Mouse (Mus musculus) cerebellum, postnatal 4 days (tissue): ENCODE measurements around the gene Tppp.
"Not testable (repeated sequence)": the region's sequence is repeated elsewhere in the genome, so short reads cannot be mapped to it uniquely, and the experiment has no call there.

Source experiments
- DNase-seq, 2 experiments: peaks; one replicate each; pipeline ENCODE4 v3.0.0; 2022; ENCODE audit warnings: low spot score in 2 of 2, mixed read lengths in 1 of 2

Gene Tppp

DNA sequence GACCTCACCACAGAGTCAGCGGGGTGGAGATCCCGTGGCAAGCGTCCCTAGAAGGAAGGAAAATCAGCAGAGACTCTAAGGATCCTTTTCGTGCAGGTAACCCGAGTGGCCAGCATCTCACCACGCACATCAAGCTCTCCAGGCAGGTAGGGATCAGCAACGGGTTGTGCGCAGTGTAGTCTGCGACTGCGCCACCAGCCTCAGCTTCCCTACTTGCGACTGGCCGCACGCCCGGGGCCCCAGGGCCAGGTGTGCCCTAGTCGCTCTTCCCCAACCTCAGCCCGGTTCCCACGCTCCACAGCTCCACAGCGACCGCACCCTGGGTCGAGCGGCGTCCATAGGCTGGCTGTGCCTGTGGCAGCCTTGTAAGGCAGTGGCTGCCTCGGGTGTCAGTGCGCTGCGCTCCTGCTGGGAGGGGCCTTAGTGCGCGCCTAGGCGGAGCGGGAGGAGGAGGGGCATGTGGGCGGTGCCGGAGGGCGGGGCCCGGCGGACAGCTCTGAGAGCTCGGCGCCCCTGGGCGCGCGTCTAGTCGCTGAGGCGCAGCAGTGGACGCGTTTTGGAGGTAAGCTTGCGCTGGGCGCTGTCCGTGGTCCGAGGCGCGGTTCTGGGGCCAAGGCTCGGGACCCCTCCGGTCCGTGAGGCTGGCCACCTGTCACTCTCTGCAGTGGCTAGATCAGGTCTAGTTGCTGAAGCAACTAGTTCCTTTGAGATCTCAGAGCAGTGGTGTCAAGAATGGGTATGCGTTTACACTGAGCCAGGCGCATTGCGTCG lies at the start of gene Tppp:
Tppp (plus strand) TSS at position 460 of the 771 bp plus-strand sequence.
- peak; percentile 74 to 79 for DNase-seq

DNA sequence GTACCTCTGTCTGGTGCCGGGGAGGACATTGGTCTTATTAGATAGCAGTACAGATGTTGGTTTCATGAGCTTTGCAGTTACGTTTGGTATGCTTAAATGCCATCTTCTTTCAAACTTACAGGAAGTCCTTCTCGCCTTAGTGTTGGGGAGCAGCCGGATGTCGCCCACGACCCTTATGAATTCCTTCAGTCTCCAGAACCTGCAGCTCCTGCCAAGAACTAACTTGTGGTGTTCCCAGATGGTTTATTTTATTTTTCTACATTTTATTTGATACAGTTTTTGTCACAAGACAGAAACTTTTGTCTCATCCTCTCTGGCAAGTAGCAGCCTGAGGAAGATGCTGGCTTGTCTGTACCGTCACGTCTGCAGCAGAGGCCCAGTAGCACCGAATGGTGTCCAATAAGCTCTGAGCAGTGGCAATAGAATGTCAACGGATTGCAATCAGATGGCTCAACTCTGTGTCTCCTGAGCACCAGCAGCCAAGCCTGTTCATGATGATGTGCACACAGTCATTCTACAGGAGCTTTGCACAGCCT lies 49.0 kb upstream of the Tppp start:
- no peak for DNase-seq

DNA sequence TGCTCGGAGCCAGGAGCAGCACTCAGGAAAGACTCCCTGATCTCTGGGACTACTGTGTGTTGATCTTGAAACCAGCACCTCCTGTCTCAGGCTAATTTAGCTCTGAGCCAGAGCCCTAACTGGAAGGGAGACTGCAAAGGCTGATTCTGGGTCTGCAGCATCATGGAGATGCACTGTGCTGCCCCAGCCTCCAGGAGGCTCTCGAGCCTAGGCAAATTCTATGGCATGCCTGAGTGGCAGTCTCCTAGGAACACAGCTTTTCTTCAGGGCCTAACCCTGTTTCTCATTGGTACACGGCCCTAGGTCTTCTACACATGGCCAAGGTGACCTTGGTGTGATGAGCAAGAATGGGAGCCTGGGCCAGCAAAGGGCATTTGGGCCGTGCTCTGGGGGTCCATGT lies 48.0 kb upstream of the Tppp start:
- DNase-seq: no peak

DNA sequence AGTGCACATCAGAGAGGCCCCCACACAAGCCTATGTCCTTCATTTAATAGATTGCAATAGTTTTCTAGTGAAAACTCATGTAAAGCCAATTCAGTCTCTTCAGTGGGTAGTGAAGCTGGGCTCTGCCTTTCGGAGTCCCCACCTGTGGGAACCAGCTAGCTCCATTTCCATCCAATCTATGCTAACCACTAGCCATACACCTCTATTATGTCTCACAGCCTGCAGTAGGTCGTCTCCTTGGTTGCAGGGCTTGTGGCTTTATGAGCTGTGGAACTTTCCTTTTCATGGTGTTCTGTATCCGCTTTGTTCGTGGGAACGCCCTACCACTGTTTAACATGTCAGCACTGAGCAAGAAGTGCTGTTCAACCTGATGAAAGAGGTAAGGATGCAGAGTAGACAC lies 45.7 kb upstream of the Tppp start, which contains the start of gene Zdhhc11:
Zdhhc11 (plus strand) TSS at position 301 of the 400 bp plus-strand sequence.
- no peak for DNase-seq

DNA sequence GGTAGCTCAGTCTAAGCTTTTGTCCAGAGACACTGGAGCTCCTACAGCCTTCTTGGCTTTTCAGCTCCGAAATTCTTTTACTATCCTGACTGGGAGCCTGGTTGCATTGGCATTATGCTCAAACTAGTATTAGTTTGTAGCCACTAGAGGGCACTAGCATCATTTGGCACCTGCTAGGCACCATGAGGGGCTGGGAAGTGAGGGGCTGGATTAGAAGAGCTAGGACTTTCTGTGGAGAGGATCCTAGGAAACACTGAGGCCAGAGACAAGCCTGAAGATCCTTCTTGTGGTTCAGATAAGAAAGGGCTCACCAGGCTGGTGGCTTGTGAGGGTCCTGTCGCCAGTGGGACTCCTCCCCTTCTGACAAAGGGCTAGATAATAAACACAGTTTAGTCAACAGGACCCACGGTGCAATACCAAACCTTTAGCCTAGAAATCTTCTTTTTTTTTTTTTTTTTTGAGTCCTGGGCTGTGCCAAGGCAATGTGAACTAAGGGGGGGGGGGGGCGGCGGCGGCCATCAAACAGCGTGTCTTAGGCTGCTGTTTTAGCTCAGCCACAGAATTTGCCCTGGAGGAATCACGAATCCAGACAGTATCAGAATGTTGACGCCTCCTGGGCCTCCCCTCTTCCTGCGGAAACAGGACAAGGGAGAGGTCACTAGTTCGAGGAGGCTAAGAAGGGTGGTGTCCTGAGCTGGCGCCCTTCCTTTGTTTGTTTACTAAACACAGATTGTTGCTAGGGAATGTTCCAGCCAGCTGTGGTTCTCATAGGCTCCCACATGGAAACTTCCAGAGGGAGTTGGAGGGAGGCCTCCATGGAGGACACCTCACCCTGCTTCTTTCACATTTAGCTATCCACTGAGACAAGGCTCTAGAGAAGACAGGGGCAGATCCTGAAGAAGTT lies 38.4 kb upstream of the Tppp start:
- peak in 1 of 2 experiments; percentile 63 for DNase-seq

DNA sequence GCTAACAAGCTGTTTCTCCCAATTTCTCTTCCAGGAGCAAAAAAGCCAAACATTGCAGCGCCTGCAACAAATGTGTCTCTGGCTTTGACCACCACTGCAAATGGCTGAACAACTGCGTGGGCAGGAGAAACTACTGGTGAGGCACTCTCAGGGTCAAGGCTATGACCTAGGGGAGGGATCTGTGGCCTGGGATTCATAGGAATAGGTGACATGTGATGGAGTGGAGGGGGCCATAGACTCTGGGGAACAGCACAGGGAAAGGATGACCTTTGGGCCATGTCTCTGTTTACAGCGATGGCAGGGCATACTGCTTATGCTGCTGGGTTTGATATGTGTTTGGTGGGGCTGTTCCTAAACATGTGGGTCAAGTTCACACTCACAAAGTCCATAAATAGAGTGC lies 34.7 kb upstream of the Tppp start:
- no peak for DNase-seq

DNA sequence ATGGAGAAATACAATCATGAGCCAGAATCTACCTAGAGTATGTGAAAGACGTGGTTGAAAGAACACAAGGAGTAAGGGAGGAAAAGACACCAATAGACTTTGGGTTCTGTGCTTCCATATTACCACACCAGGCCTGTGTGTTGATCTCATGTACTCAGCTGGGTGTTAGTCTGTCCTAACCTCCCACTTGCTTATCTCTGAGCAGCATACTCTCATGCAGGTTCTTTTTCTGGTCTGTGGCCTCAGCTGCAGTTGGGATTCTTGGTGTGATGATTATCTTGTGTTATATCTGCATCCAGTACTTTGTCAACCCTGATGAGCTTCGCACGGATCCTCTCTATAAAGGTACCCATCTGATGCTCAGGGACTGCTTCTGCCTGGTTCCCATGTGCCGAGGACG lies 32.3 kb upstream of the Tppp start:
- DNase-seq: no peak

DNA sequence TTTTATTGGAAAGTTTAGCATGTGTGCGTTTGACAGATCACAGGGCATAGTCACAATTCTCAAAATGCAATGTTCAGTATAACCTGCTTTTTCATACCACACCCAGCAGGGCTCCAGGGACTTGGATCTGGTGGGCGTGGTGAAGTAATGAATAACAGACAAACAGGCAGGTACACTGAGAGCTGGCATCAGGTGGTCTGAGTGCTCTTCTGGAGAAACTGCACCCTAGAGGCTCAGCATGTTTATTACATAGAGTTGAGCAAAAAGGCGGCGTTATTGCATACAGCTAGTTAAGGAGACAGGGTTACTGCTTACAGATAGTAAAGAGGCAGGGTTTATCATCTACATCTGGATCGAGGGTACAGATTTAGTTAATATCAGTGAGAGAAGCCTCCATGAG lies 18.9 kb upstream of the Tppp start:
- DNase-seq: no peak

DNA sequence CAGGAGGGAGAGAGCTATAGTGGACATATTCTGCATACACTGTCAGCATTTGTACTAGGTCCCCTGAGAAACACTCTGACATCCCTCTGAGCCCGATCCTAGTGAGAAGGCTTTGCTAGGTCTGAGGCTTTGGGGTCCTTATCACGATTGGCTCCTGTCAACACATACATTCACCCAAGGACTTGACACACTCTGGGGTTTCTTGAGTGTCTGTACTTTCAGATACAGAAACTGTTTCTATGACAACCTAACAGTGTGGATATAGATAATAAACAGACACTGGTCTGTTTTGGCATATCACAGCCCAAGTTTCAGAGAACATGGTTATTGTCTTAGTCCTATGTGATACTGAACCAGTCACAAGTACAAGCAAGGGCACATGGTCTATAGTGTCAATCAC lies 18.4 kb upstream of the Tppp start:
- DNase-seq: no peak

DNA sequence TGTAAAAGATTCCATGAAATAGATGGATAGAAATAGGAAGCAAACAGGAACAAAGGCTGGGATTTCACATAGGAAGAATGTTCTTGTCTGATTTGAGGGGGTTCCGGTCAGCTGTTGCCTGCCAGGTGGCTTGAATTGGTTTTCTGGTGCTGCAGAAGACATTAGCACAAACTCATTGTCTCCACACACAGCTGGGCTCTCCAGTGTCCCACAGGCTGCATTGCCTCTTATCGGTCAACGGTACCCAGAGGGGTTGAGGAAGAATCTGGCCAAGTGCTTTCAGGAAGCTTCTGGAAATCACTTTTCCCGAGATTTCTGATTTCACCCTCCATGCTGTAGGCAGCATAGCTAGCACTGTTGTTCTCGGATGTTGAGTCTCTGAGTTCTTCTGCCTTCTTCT lies 17.9 kb upstream of the Tppp start:
- no peak for DNase-seq

DNA sequence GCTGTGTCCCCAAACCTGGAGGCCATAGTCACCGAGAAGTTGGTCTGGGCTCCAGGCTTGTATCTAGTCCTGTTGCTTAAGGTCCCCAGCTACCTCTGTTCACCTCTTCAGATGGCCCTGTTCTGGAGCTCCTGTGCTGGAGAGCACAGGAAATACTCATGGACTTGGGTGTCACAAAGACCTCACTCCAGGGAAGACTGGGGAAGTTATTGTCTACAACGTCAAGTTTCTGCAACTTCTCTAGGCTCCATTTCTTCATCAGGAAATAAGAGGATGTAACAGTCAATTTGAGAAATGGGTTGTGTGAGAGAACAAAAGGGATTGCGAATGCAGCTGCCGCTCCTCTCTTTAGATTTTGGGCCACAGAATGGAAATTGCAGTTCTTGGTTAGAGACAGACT lies 12.8 kb upstream of the Tppp start:
- no peak for DNase-seq

DNA sequence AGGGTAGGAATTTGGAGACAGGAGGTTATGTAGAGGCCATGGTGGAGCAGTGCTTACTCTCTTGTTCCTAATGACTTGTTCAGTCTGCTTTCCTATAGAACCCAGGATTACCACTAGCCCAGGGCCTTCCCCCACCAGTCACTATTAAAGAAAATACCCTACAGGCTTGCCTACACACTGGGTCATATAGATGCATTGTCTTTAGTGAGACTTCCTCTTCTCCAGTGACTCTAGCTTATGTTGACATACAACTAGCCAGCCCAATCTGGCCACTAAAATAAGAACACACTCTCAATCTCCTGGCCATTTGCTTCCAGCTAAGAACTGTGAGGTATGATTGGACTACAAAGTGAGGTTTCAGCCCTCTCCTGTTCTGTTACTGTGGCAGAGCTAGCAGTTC lies 8.7 kb upstream of the Tppp start:
- no peak for DNase-seq

DNA sequence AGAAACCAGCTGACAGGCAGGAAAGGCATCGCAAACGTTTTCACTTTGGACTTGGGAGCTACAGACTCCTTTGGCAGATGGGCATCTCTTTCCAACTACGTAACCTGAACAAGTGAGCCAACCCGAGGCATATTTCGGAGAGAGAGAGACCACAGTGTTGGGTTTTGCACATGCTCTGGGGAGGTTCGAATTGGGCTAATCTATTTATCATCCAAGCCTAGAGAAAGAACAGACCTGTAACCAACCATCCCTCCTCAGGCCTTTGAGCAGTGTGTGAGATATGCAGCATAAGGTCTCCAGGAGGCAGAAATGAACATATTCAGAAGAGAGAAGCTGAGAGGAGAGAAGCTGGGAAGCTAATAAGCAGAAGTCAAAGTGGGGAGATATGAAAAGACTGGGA lies 8.2 kb upstream of the Tppp start:
- DNase-seq: no peak

DNA sequence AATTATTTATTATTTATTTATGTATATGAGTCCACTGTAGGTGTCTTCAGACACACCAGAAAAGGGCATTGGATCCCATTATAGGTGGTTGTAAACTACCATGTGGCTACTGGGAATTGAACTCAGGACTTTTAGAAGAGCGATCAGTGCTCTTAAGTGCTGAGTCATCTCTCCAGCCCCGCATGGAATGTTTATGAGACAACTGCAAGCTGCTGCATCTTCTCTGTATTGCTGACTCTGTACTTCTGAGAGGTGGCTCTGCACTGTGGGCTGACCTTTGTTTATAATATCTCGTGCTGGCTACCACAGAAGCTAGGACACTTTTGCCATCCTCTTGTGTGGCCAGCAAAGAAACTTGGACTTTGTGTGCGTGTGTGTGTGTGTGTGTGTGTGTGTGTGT lies 7.7 kb upstream of the Tppp start:
- DNase-seq: no peak

DNA sequence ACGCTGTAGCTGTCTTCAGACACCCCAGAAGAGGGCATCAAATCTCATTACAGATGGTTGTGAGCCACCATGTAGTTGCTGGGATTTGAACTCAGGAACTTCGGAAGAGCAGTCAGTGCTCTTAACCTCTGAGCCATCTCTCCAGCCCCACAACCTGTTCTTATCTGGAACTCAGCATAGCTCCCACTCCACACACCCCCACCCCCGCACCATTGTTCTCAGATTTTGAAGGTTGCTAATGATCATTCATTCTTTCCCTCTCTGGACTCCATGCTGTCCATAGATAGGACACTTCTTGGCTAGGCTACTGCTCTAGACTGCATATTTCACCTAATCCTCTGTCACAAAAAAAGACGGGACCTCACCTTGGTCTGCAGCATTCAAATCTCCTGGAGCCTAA lies 2.3 kb upstream of the Tppp start:
- DNase-seq: not testable (repeated sequence)

DNA sequence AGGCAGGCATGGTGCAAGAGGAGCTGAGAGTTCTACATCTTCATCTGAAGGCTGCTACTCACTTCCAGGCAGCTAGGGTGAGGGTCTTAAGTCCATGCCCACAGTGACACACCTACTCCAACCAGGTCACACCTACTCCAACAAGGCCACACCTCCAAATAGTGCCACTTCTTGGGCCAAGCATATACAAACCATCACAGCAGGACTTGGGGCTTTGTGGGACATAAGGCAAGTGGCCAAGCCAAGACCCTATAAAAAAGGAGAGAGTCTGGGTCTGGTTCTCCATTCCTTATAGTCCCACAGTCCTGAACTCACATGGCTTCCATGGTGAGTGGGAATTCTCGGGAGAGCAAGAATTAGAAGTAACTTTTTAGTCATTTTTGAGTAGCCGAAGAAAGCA lies 991 bp upstream of the Tppp start:
- DNase-seq: not testable (repeated sequence)

DNA sequence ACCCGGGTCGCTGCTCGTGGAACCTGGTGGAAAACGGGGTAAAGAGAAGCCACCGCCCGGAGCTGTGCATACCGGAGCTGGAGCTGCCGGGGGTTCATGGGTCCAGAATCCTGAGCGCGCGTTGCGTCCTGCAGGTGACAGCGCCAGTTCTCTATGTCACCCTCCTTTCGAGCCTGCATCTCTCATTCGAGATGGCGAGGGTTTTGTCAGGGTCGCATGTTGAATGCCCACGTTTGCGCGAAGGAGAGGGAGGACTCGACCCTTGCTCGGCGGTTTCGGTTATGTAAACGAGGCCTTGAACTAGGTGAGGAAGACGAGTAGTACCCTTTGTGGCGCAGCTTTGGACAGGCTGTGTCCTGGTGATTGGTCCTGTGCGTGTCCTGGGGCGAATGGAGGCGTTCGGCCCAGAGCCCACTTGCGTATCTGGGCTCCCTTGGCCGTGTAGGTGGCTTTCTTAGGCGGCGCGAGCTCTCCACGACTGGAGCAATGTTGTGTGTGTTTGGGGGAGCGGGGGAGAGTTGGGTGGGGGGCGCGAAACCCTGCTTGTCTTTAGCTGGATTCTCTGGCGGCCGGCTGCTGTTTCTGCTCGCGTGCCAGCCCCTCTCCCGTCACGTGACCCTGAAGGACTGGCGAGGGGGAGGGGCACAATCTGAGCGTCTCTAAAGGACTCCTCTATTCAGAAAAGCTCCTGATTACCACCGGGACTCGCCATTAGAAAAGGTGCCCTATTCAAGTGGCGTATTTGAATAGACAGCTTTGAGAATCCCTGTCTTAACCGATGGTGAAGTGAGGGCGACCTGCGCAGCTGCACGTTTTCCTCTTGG lies 796 bp downstream of the Tppp start:
- peak; percentile 62 to 72 for DNase-seq

DNA sequence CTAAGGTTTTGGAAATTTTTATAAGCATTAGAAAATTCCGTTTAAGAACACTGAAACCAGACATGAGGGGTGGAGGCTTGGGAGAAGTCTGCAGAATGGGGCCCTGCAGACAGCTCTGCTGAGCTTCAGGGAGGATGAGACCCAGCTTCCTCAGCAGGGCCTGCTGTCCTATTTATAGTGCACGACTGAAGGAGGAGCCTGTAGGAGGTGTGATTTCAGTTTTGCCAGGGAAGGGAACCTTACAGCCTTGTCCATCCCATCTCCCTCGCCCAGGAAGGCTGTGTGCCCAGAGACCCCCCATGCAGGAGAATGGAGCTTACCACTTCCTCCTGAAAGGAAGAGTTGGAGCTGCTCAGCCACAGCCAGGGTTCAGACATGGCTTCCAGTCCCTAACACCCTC lies 1.5 kb downstream of the Tppp start:
- DNase-seq: peak in 1 of 2 experiments; percentile 6

DNA sequence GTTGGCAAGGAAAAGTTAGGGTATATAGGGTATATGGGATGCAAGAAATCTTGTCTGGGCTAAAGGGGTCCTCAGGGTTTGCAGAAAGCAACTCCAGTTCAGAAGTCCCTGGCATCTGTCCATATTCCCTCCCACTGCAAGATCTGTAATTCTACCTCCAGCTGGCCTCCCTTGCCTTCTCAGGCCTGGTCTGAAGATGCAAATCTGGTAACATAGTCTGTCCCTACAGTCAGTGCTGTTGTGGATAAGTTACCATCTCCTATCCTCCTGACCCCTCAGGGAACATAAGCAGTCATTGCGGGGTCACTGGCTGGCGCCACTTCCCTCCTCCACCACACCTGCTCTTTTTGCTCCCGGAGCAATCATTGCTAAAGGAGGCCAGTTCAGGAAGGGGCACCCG lies 6.7 kb downstream of the Tppp start:
- no peak for DNase-seq

DNA sequence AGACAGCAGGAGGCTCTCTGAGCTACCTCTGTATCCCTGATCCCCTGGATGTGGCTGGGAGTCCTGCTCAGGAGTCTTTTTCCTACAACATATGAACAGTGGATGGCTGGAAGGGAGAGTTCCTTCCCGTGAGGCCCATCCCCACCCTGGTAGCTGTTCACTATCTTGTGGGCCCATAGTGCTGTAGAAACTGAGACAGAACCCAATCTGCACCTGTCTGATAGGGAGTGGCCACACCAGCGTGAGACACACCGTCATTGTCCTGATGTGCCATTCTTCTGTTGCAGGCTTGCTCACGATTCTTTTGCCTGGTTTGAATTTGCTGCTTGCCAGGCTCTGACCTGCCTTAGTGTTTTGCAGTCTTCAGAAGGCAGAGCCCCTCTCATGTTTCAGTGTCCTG lies 8.2 kb downstream of the Tppp start:
- DNase-seq: no peak

DNA sequence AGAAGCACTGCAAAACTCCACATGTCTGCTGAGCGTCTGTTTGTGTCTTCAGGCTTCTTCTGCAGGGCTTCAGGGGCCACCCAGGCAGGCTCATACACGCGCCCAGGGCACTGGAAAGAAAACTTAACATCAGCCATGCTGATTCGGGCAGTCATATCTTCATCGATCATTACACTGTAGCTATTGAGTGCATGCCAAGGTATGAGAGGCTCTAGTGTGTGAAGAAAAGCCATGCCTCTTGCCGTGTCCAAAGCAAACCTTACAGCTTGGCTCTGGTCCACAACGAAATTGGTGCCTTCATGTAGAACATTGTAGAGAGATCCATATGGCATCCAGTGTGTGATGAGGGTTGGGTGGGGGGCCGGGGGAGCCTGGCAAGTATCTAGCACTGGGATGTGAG lies 9.8 kb downstream of the Tppp start:
- DNase-seq: not testable (repeated sequence)
